Mouse (Mus musculus) left cerebral cortex, postnatal 36 days (tissue): ENCODE measurements around the gene Acta1. TPM values are rescaled to one million over a fixed set of nuclear protein-coding genes. Genes with fewer than 3 reads are reported as not detected.

Experiments
- DNase-seq, 2 experiments: peaks; one replicate each; pipeline ENCODE4 v3.0.0; 2021 to 2022; ENCODE audit warnings: low spot score in 2 of 2, mixed read lengths in 1 of 2
- intact Hi-C: fragments of 180-260 bp; cut with DNase I; formaldehyde crosslinking; loops from one replicate; pipeline ENCODE4 v1.15.1; 2025
- total RNA-seq, 2 experiments: library from RNA; stranded (reverse); gene quantifications; 2 replicates each; pipeline ENCODE4 v1.2.3; 2021

The Acta1 gene
- total RNA-seq, 2 experiments from 2014 or later, result 9.7 to 13.4 TPM

DNA sequence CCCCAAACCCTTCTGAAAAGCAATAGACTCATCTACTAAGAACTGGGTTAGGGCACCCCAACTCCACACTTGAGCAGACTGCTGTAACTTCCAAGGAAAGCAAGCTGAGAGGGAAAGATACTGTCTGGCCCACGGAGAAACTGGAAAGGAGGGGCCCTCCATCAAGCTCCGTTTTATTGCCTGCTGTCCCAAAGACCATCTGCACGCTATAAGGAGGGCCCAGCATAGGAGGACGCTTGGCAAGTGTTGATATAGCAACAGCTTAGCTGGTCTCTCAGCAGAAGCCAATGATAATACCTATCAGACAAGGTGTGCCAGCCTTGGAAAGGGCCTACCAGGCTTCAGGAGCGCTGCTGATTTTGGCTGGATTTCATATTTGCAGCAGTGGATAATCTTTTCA lies 43.0 kb downstream of the Acta1 start:
- no peak for DNase-seq
- intact Hi-C loops, result no loop called here

DNA sequence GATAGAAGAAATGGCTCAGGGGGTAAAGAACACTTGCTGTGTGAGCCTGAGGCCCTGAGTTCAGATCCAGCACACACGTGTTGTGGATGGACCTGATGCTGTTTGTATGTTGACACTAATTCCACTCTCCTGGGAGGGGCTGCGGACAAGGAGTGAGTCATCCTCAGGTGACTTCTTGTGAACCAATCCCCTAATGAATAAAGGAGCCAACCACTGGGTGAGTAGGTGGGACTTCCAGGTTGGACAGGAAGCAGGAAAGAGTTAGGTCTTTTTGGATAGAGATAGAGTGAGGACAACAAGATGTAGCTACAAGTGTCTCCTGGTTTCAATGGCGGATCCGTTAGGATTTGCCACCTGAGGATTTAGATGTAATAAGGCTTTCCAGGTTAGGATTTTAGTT lies 45.2 kb downstream of the Acta1 start:
- intact Hi-C loops, result no loop called here
- no peak for DNase-seq

DNA sequence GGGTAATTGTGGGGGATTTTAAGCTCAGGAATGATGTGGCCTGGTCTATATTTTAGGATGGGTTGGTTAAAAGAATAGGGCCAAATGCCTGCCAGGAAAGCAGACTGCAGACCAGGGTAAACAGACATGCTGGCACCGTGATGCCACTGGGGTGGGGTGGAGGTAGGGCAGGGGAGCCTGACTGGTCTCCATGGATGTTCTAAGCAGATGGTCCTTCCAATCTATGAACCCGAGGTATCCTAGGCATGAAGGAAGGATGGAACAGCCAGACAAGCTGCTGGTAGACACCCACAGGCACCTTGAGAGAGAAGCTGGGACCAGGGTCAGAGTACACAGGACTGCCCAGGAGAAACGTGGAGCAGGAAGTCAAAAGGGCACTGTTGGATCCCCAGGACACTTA lies 47.0 kb downstream of the Acta1 start:
- intact Hi-C loops, result no loop called here
- no peak for DNase-seq

DNA sequence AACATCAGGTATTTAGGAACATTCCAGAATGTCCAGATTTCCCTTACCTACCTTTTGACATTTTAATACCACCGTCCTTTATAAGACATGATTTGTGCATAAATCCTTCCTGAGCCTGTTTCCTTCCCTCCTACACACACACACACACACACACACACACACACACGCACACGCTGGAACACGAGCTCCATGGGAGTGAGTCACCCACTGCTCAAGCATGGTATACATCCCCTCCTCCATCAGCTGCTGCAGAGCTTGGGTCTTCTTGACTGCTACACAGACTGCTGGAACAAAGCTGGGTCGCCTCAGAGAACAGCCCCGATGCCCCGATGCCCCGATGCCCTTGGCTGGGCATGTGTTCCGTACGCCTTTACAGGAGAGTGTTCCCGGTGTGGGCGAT lies 48.0 kb downstream of the Acta1 start:
- peak in 1 of 2 experiments; percentile 58 for DNase-seq
- intact Hi-C loops, result no loop called here

DNA sequence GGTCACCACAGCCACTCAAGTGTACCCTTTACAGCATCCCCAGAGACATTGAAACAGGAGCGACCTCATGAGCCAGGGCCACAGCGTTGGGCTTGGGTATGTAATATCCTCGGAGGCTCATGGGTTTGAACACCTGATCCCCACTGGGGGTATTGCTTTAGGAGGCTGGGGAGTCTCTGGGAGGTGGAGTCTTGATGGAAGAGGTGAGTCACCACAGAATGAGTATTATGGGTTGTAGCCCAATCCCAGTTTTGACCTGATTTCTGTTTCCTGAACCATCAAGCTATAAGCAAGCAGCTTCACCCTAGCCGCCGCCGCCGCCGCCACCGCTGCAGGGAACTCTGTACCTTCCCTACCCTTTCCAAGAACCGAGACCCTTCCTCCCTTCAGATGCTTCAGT lies 48.6 kb downstream of the Acta1 start:
- no peak for DNase-seq
- intact Hi-C loops, result loop anchor here (2.0 kb wide), 1 partner anchor 13 kb away; no protein-coding TSS in a partner anchor

DNA sequence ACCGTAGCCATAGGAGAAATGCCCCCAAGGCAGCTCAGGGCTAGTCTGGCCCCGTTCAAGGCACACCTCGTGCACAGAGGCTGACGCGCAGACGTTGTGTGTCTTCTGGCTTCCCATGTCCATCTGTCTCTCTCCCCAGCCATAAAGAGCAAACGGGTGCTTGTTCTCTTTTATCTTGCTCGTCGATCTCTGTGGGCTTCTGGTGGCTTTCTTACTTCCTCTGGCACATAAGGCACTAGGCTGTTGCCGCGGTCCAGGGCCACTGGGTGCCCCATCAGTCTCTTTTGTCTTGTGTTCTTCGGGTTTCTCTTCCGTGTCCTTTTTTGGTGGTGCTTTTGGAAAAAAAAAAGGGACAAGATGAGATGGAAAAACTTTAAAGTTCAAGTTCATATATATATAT lies 49.4 kb downstream of the Acta1 start:
- intact Hi-C loops, result loop anchor here (2.0 kb wide), 1 partner anchor 14 kb away; no protein-coding TSS in a partner anchor
- DNase-seq, result no peak

DNA sequence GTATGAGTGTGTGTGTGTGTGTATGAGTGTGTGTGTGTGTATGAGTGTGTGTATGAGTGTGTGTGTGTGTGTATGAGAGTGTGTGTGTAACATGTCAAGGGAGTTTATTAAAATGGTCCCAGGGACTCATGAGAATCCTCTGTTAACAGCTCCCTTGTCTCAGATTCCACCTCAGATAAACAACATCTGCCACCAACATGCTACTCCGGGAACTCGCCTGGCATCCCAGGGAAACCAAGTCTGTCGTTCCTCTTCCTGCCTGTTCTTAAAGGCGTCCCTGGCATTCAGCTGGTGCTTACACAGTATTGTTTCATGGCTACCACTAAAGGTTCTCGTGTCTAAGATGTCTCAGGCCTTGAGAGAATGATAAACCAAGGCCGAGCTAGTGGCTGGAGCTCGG lies 50.2 kb downstream of the Acta1 start:
- intact Hi-C loops, result loop anchor here (2.0 kb wide), 1 partner anchor 14 kb away; no protein-coding TSS in a partner anchor
- DNase-seq, result no peak

DNA sequence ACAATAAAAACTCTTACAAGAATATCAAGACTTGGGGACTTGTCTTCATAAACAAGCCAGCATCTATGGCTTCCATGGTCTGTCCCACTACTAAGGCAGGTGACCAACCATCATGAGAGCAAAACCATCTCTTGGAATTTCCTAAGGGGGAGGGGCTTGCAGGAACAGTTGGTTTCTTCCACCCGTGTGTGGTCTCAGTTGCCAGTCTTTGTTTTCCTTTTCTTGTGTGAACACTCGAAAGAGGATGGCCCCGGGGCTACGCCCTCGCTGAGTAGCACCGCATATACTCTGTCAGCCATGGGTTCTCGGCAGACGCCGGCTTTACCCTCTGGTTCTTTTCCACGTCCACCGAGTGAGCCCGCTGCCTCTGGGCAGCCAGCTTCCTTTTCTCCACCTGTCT lies 52.5 kb downstream of the Acta1 start:
- no peak for DNase-seq
- intact Hi-C loops, result no loop called here

Other genes starting within 250 kb of the Acta1 start
- 10 to 100 TPM; 41.6 to 49.0 TPM for gene Rhou, start 240.8 kb downstream of the Acta1 start, total RNA-seq
- gene Rab4a, start 88.8 kb downstream of the Acta1 start, total RNA-seq, result 10 to 100 TPM; 41.0 to 45.8 TPM
- 10 to 100 TPM; 70.7 to 82.7 TPM for gene Ccsap, start 34.5 kb downstream of the Acta1 start, total RNA-seq
- gene Nup133, start 54.5 kb upstream of the Acta1 start, total RNA-seq, result 10 to 100 TPM; 22.0 to 23.4 TPM
- gene Abcb10, start 88.4 kb upstream of the Acta1 start, total RNA-seq, result 10 to 100 TPM; 15.6 to 18.1 TPM
- gene Taf5l, start 126.6 kb upstream of the Acta1 start, total RNA-seq, result 10 to 100 TPM; 21.7 to 22.3 TPM
- 10 to 100 TPM; 11.2 to 11.3 TPM for gene Urb2, start 126.8 kb upstream of the Acta1 start, total RNA-seq